Mouse (Mus musculus) cerebellum, postnatal 36 days (tissue): ENCODE data around the gene Cx3cr1.
A peak's percentile ranks its signal among the peaks of the same experiment; 100 is the strongest.
"Not testable (repeated sequence)": the region's sequence is repeated elsewhere in the genome, so short reads cannot be mapped to it uniquely, and the experiment has no call there.

Experiments used
- DNase-seq, 2 experiments: peaks; one replicate each; pipeline ENCODE4 v3.0.0; 2021 to 2022; ENCODE audit warnings: mixed read lengths in 2 of 2

Gene Cx3cr1

DNA sequence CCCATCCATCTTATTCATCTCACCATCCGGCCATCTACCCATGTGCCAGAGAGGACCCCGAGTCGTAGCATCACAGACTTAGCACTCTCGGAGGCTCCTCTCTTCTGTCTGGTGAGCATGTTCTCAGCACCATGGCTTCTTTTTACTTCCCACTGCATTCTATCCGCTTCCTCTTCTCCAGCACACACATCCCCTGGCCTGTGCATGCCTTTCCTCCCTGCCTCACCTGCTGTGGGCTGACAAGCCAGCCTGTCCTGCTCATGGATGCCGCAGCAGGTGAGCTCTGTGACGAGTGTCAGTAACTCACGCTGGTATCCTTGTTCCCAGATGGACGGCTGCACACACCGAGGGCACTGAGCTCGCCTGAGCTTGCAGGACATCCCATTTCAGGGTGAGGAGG is at the start of gene Cx3cr1:
TSS of gene Cx3cr1 (minus strand) at position 101 of the 400 bp plus-strand sequence.
- no peak for DNase-seq

DNA sequence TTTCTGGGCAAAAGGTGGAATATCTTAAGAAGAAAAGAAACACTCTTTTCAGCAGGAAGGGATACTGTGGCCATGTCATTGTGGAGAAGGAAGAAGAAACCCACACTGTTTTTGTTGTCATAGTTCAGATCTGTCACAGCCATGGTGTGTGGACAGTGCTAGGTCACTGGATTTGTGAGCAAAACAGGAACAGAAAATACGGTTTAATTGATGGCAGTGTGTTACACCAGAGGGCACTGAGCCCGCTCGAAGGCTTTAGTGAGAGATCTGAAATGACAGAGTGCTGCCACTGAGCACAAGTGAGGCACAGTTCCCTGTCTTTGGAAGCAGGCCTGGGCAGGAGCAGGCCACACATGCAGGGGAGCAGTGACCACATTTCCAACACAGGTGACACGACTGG is 48.5 kb upstream of the Cx3cr1 start:
- no peak for DNase-seq

DNA sequence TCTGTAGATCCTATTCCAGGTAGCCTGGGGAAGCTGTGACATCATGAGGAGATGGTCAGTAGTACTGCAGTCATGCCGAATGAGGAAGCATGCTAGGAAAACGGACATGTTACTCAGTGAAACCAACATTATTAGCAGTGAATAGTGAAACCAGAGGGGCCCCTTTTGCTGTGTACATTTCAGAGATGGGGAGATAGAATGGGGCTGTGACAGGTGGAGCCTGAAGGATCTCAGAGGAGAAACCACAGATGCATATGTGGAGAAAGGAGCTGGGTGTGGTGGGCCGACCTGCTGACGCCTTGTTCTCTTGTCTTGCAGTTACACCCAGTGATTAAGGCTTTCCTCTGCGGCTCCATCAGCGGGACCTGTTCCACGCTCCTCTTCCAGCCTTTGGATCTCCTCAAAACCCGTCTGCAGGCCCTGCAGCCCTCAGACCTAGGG is 46.5 kb upstream of the Cx3cr1 start:
- DNase-seq: no peak

DNA sequence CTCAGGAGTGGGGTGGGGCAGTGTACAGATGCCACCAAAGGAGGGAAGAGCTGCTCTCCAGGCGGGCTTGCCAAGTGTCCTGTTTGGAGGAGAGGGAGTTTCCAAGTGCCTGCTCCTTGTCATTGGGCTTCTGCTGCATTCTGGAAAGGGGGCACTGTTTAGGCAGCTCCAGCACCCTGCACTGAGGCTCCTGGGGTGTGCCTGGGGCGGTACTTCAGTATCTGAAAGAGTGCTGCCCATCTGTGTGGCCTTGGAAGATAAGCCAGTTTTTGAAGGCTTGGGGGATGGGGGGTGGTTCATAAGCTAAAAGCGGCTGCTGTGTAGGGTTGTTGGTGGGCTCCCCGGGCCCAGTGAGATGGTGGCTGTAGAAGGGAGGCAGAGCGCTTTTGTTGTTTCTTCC is 45.9 kb upstream of the Cx3cr1 start:
- DNase-seq: no peak

DNA sequence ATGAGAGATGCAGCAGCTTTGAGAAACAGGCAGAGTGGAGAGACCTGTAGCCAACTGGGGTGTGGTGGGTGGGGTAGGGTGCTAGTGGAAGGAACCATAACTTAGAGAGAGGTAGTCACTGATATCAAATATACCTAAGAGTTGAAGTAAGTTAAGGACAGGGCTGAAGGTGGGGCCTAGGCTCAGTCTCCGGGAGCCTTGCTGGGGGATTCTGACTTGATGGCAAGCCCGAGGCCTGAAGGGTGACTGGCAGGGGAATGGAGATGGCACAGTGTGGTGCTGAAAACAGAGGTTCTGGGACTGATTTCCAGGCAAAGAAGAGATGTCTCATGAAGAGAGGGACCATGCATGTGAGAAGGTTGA is 45.1 kb upstream of the Cx3cr1 start:
- no peak for DNase-seq

DNA sequence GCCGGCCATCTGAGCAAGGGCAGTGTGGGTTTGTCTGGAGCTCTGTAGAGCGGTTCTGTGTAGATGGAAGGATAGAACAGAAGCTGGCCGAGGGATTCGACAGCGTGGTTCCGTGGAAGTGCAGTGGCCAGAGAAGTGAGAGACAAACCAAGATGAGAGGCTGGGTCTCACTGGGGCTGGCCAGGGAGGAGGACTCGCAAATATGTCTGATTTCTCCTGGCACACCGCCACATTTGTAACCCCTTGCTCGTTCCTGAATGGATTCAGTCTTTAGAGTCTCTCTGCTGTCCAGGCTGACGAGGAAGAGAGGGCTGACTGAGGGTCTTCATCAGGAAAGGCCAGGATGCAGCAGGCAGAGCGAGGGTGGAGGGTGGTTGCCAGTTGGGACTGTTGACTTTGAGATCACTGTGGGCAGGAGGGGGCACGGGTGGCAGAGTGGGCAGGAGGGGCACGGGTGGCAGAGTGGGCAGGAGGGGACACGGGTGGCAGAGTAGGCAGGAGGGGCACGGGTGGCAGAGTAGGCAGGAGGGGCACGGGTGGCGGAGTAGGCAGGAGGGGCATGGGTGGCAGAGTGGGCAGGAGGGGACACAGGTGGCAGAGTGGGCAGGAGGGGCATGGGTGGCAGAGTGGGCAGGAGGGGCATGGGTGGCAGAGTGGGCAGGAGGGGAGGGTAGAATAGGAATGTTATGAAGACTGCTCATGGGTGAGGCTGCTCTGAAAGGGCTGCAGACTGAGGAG is 44.5 kb upstream of the Cx3cr1 start:
- no peak for DNase-seq

DNA sequence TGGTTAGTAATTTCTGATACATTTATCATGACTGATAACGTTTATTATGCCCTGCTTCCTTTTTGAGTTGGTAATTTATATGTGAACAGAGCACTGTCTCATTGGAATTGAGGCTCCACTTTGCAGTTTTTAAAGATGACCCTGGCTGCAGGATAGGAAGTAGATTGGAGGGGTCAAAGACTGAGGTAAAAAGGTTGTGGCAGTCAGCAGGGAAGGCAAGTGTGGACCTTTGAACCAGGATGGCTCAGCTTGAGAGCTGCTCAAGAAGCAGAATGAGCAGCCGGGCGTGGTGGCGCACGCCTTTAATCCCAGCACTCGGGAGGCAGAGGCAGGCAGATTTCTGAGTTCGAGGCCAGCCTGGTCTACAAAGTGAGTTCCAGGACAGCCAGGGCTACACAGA is 43.8 kb upstream of the Cx3cr1 start:
- DNase-seq: no peak

DNA sequence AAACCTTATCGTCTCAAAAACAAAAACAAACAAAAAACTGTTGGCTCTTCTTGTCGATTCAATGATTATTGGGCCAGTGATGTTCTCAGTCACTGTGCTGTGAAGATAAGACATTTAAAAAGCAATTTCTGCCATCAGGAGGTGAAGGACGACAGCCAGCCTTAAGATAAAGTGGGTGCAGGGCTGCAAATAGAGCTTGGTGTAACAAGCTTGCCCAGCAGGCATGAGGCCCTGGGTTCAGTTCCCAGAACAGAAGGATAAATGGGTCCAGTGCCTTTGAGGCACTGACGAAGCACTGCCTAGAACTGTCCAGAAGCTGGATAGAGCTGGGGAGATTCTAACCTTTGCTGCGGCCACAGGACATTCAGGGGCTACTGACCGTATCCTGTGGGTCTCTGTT is 42.8 kb upstream of the Cx3cr1 start:
- no peak for DNase-seq

DNA sequence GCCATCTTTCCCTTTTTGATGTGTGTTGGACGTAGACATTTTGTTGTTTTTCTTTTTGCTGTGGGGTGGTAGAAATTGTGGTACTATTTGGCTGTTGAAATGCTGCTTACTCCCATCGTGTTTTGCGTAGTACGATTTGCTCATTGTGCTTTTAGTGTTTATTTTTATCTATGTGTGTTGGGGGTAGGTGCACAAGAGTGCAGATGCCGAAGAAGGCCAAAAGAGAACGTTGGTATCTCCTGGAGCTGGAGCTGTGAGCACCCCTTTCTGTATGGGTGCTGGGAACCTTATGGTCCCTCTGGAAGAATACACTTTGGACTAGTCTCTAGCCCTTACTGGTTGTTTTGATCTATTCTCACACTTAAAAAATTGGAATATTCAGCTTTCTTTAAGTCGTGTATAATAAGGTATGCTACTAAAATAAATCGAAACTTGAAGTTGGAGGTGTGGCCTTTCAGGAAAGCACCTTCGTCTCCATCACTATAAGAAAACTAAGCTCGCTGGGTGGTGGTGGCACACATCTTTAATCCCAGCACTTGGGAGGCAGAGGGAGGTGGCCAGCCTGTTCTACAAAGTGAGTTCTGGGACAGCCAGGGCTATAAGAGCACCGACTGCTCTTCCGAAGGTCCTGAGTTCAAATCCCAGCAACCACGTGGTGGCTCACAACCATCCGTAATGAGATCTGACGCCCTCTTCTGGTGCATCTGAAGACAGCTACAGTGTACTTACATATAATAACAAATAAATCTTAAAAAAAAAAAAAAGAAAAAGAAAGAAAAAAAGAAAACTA is 41.7 kb upstream of the Cx3cr1 start:
- DNase-seq: no peak

DNA sequence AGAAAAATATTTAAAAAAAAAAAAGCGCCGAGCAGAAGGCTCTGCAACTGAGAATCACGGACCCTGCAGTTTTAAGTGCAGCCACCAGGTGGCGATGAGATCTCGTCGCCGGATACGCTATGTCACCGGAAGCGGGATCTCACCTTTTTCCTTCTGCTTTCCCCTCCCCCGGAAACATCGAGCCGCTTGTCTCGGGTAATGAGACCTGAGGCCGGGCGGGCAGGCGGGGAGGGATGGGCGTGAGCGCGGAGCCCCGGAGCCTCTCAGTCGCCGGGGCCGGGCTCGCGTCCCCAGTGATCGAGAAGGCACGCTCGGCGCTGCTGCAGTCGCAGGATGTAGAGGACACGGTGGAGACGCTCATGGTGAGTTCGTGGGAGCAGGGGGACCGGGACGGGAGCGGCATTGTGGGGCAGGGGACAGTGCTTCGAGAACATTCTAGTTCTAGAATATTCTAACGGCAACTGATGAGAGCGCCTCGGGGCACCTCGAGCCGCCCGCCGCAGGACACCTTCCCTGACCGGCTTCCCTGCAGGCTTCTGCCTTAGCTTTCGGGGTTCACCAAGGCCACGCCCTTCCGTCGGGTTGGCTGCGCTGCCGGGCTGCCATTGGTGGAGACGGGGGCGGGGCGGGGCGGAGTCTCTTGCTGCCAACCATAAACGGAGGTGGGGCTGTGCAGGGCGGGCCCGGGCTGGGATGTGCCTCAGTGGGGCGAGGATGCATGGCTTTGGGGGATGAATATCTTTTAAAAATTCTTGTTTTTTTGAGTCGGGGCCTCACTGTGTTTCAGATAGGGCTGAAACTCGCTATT is 40.7 kb upstream of the Cx3cr1 start, which contains the start of gene Slc25a38:
TSS of gene Slc25a38 (plus strand) at position 164 of the 808 bp plus-strand sequence.
- DNase-seq: peak; percentile 95 to 97

DNA sequence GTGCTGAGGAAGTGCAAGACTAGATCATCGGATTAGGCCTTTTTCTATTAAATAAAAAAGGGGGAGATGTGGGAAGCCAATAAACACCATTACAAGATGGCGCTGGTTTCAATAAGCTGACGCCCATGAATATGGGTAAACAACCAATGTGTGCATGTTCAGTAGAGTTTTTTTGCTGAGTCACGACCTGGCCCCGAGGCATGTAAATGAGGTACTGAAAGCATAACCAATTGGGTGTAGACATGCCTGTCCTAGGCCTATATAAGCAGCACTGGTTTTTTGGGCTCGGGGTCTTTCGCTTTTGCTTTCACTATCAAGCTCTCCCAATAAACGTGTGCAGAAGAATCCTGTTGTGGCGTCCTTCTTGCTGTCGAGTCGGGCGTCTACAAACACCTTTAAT is 39.3 kb upstream of the Cx3cr1 start:
- not testable (repeated sequence) for DNase-seq

DNA sequence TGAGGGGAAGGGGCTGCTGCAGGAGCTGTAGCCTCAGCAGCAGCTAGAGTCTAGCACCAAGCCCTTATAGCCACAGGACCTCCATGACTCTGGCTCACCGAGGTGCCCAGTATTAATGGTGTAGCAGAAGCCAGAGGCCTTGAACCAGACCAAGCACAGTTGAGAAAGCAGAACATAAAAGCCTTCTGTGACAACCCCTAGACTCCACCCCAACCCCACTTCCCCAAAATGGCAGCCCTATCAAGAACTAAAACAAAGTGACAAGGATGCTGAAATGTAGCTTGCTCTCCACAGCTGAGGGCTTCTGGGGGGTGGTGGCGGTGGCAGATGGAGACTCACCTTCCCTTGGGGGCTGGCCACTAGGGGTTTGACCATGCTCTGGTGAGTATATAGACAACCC is 31.5 kb upstream of the Cx3cr1 start:
- no peak for DNase-seq

DNA sequence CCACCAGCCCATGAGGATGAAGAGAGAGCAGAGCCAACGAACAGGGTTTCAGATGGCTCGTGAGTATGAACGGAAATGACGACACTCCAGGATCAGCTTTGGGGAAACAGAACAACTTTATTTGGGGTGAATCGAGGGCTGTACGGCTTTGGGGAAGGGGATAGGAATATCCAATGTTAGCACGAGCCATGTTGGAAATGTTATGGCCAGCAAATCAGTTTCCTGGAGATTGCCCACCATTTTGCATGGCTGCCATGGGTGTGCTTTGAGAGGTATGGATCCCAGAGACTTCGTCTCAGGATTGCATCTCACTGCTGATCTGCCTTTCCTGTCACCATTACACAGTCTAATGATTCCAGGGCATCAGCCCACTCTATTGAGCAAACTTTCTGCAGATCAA is 29.6 kb upstream of the Cx3cr1 start:
- DNase-seq: no peak

DNA sequence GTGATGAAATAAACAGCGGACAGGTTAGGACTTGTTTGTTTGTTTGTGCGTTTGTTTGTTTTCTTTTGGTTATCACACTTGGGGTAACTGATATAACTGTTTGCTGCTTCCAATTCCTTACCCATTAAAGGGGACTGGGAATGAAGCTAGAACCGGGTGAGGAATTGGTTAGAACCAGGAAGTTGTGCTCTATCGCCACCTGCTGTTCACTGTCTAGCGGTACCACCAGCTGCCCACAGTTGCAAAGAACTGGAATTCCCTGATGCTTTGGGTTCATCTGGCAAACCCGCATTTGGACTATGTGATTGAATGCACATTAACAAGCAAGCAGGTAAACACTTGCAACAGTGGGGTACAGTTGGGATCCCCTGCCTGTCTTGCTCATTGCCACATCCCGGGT is 29.0 kb upstream of the Cx3cr1 start:
- peak; percentile 64 to 76 for DNase-seq

DNA sequence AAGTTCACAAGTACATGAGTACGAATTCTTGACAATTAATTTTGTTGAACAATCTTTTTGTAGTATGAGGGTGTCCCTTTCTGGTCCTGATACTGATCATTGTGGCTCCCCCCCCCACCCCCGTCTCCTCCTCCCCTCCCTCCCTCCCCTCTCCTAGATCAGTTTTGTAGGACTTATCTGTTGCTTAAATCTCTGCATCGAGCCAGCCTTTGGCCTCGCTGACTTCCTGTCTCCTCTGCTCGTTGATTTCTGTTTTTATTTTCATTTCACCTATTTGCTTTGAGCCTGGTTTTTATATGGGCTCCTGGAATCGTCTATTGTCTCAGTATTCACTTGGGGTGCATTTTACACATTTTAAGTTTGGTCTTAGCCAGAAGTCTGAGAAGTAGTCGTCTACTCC is 26.2 kb upstream of the Cx3cr1 start:
- no peak for DNase-seq

DNA sequence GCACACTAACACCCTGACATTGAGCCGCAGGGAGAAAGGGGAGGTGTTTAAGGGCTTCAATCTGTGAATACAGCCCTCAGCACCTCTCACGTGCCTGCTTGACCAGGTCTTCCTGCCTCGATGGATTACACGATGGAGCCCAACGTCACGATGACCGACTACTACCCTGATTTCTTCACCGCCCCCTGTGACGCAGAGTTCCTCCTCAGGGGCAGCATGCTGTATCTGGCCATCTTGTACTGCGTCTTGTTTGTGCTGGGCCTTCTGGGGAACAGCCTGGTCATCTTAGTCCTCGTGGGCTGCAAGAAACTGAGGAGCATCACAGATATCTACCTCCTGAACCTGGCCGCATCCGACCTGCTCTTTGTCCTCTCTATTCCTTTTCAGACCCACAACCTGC is 24.0 kb upstream of the Cx3cr1 start:
- DNase-seq: no peak

DNA sequence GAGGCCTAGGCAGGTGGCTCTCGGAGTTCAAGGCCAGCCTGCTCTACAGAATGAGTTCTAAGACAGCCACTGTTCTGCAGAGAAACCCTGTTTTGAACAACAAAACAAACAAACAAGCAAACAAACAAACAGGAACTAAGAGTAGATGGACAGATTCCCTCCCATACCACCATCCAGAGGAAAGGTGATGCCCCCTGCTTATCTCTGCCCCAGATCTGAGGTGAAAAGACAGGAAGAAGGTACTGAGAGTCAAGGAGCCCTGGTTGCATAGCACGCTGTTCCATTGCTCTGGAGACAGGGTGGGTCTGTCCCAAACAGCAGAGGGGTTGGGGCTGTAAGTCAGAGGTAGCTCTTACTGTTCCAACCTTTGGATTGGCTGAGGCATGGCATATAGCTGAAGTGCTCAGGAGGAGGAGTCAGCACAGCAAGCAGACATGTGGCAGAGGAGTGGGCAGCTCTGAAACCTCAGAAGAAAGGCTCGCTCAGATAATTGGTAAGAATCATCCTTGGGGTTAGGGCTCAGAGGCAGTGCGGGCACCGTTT is 22.1 kb upstream of the Cx3cr1 start, which contains the start of gene Ccr8:
TSS of gene Ccr8 (plus strand) at position 419 of the 543 bp plus-strand sequence.
- no peak for DNase-seq

DNA sequence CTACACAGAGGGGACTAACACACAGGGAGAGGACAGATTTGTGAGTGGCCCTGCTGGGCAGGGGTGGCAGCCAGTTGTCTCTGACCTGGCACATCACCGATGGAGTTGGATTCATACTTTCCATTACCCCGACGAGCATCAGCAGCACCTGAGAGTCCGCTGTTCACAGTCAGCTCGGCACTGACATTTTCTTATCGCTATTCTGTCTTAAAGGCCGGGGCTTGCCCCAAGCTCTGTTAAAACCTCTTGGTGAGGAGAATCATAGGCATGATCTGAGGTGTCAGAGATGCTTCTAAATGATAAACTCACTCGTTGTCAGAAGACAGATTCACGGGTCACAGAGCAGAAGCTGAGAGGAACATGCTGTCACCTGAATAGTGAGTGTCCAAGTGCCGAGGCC is 21.4 kb upstream of the Cx3cr1 start:
- no peak for DNase-seq

DNA sequence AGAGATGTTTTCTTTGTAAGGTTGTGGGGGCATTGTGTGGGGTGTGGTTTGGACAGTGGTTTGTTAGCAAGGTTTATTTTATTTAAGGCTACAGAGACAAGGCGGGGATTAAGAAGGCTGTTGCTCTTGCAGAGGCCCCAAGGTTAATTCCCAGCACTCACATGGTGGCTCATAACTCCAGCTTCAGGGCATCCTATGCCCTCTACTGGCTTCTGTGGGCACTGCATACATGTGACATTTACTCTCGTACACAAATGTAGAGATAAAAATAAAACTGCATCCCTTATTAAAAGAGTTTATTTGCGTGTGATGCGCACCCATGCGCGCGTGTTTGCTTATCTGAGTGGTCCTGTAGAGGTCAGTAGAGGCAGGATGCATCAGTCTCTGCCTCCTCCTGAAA is 19.4 kb upstream of the Cx3cr1 start:
- no peak for DNase-seq

DNA sequence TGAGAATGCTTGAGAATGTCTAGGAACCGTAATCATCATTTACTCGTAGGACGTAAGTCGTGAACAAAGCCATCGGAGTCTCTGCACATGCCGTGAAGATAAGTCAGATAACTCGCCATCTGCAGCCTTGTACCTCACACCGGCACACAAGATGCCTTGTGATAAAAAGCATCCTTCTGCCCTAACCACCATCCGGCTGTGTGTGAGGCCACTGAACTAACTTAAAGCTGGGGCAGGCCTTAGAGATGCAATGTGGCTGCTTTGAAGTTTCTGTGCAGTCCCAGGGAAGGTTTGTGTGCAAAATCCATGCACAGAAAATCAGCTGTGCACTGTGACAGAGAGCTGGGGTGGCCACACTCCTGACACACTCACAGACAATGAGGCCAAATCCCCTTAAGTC is 14.7 kb upstream of the Cx3cr1 start:
- DNase-seq: no peak

DNA sequence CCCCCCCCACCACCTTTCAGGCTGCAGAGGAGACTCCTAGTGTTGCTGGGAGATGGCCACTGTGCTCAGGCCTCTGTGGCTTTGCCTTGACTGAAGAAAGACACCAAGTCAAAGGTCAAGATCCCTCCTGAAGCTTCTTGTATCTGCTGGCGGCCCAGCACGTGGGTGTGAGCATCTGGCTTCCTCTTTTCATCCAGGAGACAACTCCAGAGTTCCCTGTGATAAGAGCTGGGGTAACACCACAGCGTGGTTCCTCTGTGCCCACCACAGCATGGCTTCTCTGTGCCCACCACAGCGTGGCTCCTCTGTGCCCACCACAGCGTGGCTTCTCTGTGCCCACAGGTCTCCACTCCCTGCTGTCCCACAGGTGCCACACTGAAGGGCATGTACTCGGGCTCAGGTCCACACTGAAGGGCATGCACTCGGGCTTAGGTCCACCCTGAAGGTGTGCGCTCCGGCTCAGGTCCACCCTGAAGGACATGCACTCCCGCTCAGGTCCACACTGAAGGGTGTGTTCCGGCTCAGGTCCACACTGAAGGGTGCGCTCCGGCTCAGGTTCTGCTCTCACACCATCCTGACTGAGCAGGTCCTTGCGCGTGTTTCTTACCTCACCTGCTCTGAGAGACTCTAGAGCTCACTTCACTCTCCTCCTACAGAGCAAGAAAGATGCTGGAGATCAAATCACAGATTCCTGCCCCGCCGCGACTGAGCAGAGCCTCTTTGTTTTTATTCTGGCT is 13.6 kb upstream of the Cx3cr1 start:
- DNase-seq: no peak

DNA sequence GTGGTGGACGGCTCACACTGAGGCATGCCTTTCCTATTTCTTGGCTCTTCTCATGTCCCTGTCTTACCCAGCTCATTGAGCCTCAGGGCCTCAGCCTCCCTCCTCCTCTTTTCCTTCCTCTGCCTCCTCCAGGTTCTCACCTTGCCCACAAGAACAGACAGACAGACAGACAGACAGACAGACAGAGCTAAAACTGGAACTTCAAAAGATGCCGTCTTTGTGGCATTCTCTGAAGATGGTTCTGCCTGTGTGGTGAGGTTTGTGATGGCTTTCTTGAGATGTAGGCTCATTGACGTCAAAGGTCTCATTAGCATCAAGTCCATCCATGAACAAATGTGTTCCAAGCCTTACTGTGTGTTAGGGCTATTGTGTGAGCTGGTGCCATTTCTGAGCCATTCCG is 13.0 kb upstream of the Cx3cr1 start:
- DNase-seq: no peak
